Mouse (Mus musculus): ENCODE results near the gene Aldh16a1.

DNA sequence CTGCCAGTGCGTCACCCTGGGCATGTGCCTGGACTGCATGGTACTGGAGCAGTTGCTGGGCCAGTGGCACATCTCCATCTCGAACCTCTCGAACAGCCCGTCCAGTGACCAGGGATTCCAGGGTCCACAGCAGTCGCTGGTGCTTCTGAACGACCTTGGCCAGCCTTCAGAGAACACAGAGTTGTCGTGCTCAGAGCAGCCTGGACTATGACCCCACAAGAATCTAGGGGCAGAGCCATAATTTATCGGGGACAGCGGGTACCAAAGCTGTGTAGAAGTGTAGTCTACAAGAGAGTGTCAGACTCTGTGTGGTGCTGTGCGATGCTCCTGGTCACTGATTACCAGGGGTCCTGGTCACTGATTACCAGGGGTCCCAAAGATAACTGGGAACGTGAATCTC, 6.5 kb downstream of the Aldh16a1 start:
- TF ChIP-seq CTCF (IDR thresholded peaks at IDR 0.05; ENCODE audit: low read depth, low read length) (no peak), POLR2A (IDR thresholded peaks at IDR 0.05; ENCODE audit: extremely low read depth, insufficient read depth, low read length) (no peak)
